Comparison of ENCODE assay signal across 8 mouse cellular contexts in genomic region chr10:68842023-68842735, GRCm38 (mm10).
A peak's percentile ranks its signal among the peaks of the same experiment; 100 is the strongest.
DNase-seq lines count a peak whose midpoint lies in the region; ATAC-seq and TF ChIP-seq lines count a peak whose summit lies in the region.
"Had no signal": no experiment of that assay in that cellular context is flagged by ENCODE, and none has a peak within 500 bp of the region (broad histone marks: within the 10 kb centered on the region; RNA-seq: fewer than 3 reads in every experiment).

No protein-coding gene starts in this region.

- WGBS in stomach, embryonic 14.5 days = 47% methylated on average over 13 of the region's 13 CpGs
- WGBS in stomach, postnatal 0 days = 38% methylated on average over 13 of the region's 13 CpGs
- WGBS in lung, embryonic 14.5 days = 35% methylated on average over 13 of the region's 13 CpGs

- no peaks in the 10 kb centered on the region for H3K9me3 ChIP-seq in stomach, embryonic 14.5 days (ENCODE audit: control insufficient read depth, low read depth, low read length)
- H3K9me3 ChIP-seq in stomach, postnatal 0 days (ENCODE audit: control insufficient read depth, low read length) = no peaks in the 10 kb centered on the region
- H3K9me3 ChIP-seq in lung, embryonic 14.5 days (ENCODE audit: low read depth, low read length) = no peaks in the 10 kb centered on the region

- TF ChIP-seq EP300 in stomach, postnatal 0 days (optimal IDR thresholded peaks at IDR 0.05) = no peak

- 0 out of 2 replicates have a peak overlapping the region, but pooled peaks have one; percentile 7 for H3K4me2 ChIP-seq in stomach, embryonic 14.5 days (replicated peaks; ENCODE audit: low read depth, low read length)
- H3K4me2 ChIP-seq in stomach, postnatal 0 days (replicated peaks; ENCODE audit: low read depth) = no peak overlapping the region; the same call in 1 of the 2 replicates
- H3K4me2 ChIP-seq in lung, embryonic 14.5 days = peak overlapping the region; percentile 42

- no peak overlapping the region for H3K9ac ChIP-seq in stomach, embryonic 14.5 days (replicated peaks; ENCODE audit: low read depth, low read length)
- no peak overlapping the region for H3K9ac ChIP-seq in stomach, postnatal 0 days (ENCODE audit: low read length)
- no peak overlapping the region for H3K9ac ChIP-seq in lung, embryonic 14.5 days

- H3K4me1 ChIP-seq in stomach, embryonic 14.5 days (ENCODE audit: control insufficient read depth, insufficient read depth, low read length) = no peaks in the 10 kb centered on the region
- H3K4me1 ChIP-seq in stomach, postnatal 0 days (replicated peaks; ENCODE audit: control insufficient read depth, insufficient read depth) = no peaks in the 10 kb centered on the region
- no peaks in the 10 kb centered on the region for H3K4me1 ChIP-seq in lung, embryonic 14.5 days (ENCODE audit: insufficient read depth)

- H3K4me3 ChIP-seq in stomach, embryonic 14.5 days (ENCODE audit: low read depth, low read length) = no peak overlapping the region
- no peak overlapping the region for H3K4me3 ChIP-seq in stomach, postnatal 0 days (ENCODE audit: low read depth, low read length)
- H3K4me3 ChIP-seq in lung, embryonic 14.5 days (ENCODE audit: low read depth, low read length) = no peak overlapping the region

- intact Hi-C loops in heart, postnatal 25 days (cut with DNase I) = loop anchor here (5.0 kb wide), 1 partner anchor 45 kb away; no protein-coding TSS in a partner anchor
- intact Hi-C loops in left cerebral cortex, postnatal 10 days (cut with DNase I) = no loop called here

- TF ChIP-seq CTCF in stomach, postnatal 0 days (IDR thresholded peaks at IDR 0.05; ENCODE audit: low read depth) = no peak
- TF ChIP-seq CTCF in lung, embryonic 14.5 days (IDR thresholded peaks at IDR 0.05; ENCODE audit: low read depth) = no peak

- no peaks in the 10 kb centered on the region for H3K27me3 ChIP-seq in stomach, embryonic 14.5 days (ENCODE audit: control insufficient read depth, insufficient read depth, low read length)
- H3K27me3 ChIP-seq in stomach, postnatal 0 days (ENCODE audit: control insufficient read depth, insufficient read depth, low read length) = no peaks in the 10 kb centered on the region
- no peaks in the 10 kb centered on the region for H3K27me3 ChIP-seq in lung, embryonic 14.5 days (ENCODE audit: insufficient read depth, low read length)

- peak overlapping the region; percentile 4; the same call in 1 of the 2 replicates for H3K27ac ChIP-seq in stomach, embryonic 14.5 days (ENCODE audit: low read length)
- no peak overlapping the region for H3K27ac ChIP-seq in stomach, postnatal 0 days (replicated peaks)
- H3K27ac ChIP-seq in lung, embryonic 14.5 days (ENCODE audit: low read depth) = peak overlapping the region; percentile 26; the same call in 1 of the 2 replicates

- no peak for ATAC-seq in stomach, embryonic 14.5 days (ENCODE audit: insufficient number of reproducible peaks, insufficient read depth, low FRiP score, low read depth)
- ATAC-seq in stomach, postnatal 0 days (ENCODE audit: low FRiP score, low TSS enrichment) = no peak
- no peak for ATAC-seq in lung, embryonic 14.5 days (ENCODE audit: insufficient read depth)

- no peaks in the 10 kb centered on the region for H3K36me3 ChIP-seq in stomach, embryonic 14.5 days (ENCODE audit: control insufficient read depth, insufficient read depth, low read length)
- H3K36me3 ChIP-seq in stomach, postnatal 0 days (ENCODE audit: control insufficient read depth, insufficient read depth, low read length) = no peaks in the 10 kb centered on the region
- no peaks in the 10 kb centered on the region for H3K36me3 ChIP-seq in lung, embryonic 14.5 days (ENCODE audit: insufficient read depth)

- no peak for DNase-seq in stomach, postnatal 0 days (ENCODE audit: low spot score)
- peak; percentile 8 for DNase-seq in heart, postnatal 25 days (ENCODE audit: low spot score)
- peak; percentile 61 for DNase-seq in lung, embryonic 14.5 days
- no peak for DNase-seq in thymus, postnatal 10 days (ENCODE audit: low spot score in 2 of 2)
- no peak for DNase-seq in left cerebral cortex, postnatal 10 days (ENCODE audit: extremely low spot score in 1 of 2, low spot score in 2 of 2)
- DNase-seq in retina, embryonic 14.5 days (ENCODE audit: low spot score) = no peak
- DNase-seq: spleen, adult 18-20 months had no signal

Comparison
In these comparisons a context has a peak if more than half of its experiments do, and no peak if none do; other contexts are left out.
1. DNase-seq: peak in heart, postnatal 25 days (single experiment) and lung, embryonic 14.5 days (single experiment); none in stomach, postnatal 0 days (single experiment), thymus, postnatal 10 days (0 of 2), left cerebral cortex, postnatal 10 days (0 of 2) and retina, embryonic 14.5 days (single experiment).